Mouse (Mus musculus) embryonic fibroblast, embryonic 13.5 days (primary cell): ENCODE results near the gene Banf1.

Experiments
- CTCF ChIP-seq: IDR thresholded peaks from 2 replicates; pipeline ENCODE4 v1.5.1; 2011; ENCODE audit warnings: mild to moderate bottlenecking, control low read depth, low read length, moderate library complexity, borderline replicate concordance; ENCODE audit not compliant: insufficient read depth
- POLR2A ChIP-seq: IDR thresholded peaks from 2 replicates; pipeline ENCODE4 v1.6.1; 2011; ENCODE audit warnings: low read depth, mild to moderate bottlenecking, control low read depth, low read length, moderate library complexity

- TF ChIP-seq CTCF (no peak), POLR2A (no peak)
Observed at GRCm38 (mm10) chr19:5356080-5356479, 10.9 kb downstream of the Banf1 start.
